Mouse (Mus musculus): ENCODE measurements around the gene Bspry. TPM values are rescaled to one million over a fixed set of nuclear protein-coding genes. Genes with fewer than 3 reads are reported as not detected.

Gene Bspry
- total and polyA plus RNA-seq, 2 experiments, result 0.09 to 0.26 TPM

GRCm38 (mm10) chr4:62503374-62503970, 23.6 kb downstream of the Bspry start, which contains the start of gene Hdhd3:
Gene Hdhd3, minus strand, starts transcription at chr4:62503467.
- peak within 1 kb of the TSS; percentile 64 for H3K9ac ChIP-seq (ENCODE audit: low read depth, low read length)
- WGBS, result 21% methylated on average over 3 of the region's 3 CpGs

GRCm38 (mm10) chr4:62505991-62506390, 26.1 kb downstream of the Bspry start:
- TF ChIP-seq CTCF (IDR thresholded peaks at IDR 0.05; ENCODE audit: low read depth, low read length), result no peak
- no peak for TF ChIP-seq POLR2A (IDR thresholded peaks at IDR 0.05; ENCODE audit: extremely low read depth, insufficient read depth, low read length)
- DNase-seq (ENCODE audit: extremely low read depth, low read depth, low spot score), result peak; percentile 90
- Histone ChIP-seq H3K9ac (ENCODE audit: low read depth, low read length) (no peak overlapping the region), H3K36me3 (ENCODE audit: control insufficient read depth, insufficient read depth, low read length) (peaks cover 19% of the 10 kb centered on the region), H3K27ac (replicated peaks; ENCODE audit: insufficient read depth, low read depth, low read length) (peak overlapping the region; percentile 37; the same call in 1 of the 2 replicates), H3K4me3 (ENCODE audit: insufficient read depth, low read depth, low read length) (no peak overlapping the region), H3K27me3 (ENCODE audit: control insufficient read depth, insufficient read depth, low read length) (no peaks in the 10 kb centered on the region), H3K79me2 (ENCODE audit: control insufficient read depth, insufficient read depth, low read length) (peaks cover under 1% of the 10 kb centered on the region; the same call in 1 of the 2 replicates), H3K4me1 (ENCODE audit: control insufficient read depth, insufficient read depth, low read length) (peaks cover 41% of the 10 kb centered on the region)
- 8% methylated on average over 3 of the region's 3 CpGs for WGBS

More at GRCm38 (mm10) chr4:62503374-62503970, 23.6 kb downstream of the Bspry start, which contains the start of gene Hdhd3:
- Histone ChIP-seq H3K4me1 (ENCODE audit: control insufficient read depth, insufficient read depth, low read length) (peaks cover 29% of the 10 kb centered on the region), H3K36me3 (ENCODE audit: control insufficient read depth, insufficient read depth, low read length) (peaks cover 6% of the 10 kb centered on the region; the same call in 1 of the 2 replicates), H3K27ac (replicated peaks; ENCODE audit: insufficient read depth, low read depth, low read length) (peak within 1 kb of the TSS; percentile 89), H3K79me2 (ENCODE audit: control insufficient read depth, insufficient read depth, low read length) (peaks cover 9% of the 10 kb centered on the region; the same call in 1 of the 2 replicates), H3K27me3 (ENCODE audit: control insufficient read depth, insufficient read depth, low read length) (no peaks in the 10 kb centered on the region), H3K4me3 (ENCODE audit: insufficient read depth, low read depth, low read length) (peak within 1 kb of the TSS; percentile 85)
- DNase-seq (ENCODE audit: extremely low read depth, low read depth, low spot score), result peak; percentile 97
- TF ChIP-seq POLR2A (IDR thresholded peaks at IDR 0.05; ENCODE audit: extremely low read depth, insufficient read depth, low read length) (no peak), CTCF (IDR thresholded peaks at IDR 0.05; ENCODE audit: low read depth, low read length) (no peak)

- peaks cover 41% of the 10 kb centered on the region for H3K4me1 ChIP-seq (ENCODE audit: control insufficient read depth, insufficient read depth, low read length)
Measured at GRCm38 (mm10) chr4:62506798-62507197, 26.9 kb downstream of the Bspry start.

GRCm38 (mm10) chr4:62508839-62509238, 29.0 kb downstream of the Bspry start:
- Histone ChIP-seq H3K9ac (ENCODE audit: low read depth, low read length) (0 out of 2 replicates have a peak overlapping the region, but pooled peaks have one; percentile 14), H3K4me3 (ENCODE audit: insufficient read depth, low read depth, low read length) (no peak overlapping the region), H3K79me2 (ENCODE audit: control insufficient read depth, insufficient read depth, low read length) (no peaks in the 10 kb centered on the region), H3K27ac (replicated peaks; ENCODE audit: insufficient read depth, low read depth, low read length) (peak overlapping the region; percentile 64), H3K27me3 (ENCODE audit: control insufficient read depth, insufficient read depth, low read length) (no peaks in the 10 kb centered on the region), H3K4me1 (ENCODE audit: control insufficient read depth, insufficient read depth, low read length) (peaks cover 32% of the 10 kb centered on the region), H3K36me3 (ENCODE audit: control insufficient read depth, insufficient read depth, low read length) (peaks cover 43% of the 10 kb centered on the region)
- 22% methylated on average over 5 of the region's 5 CpGs for WGBS
- DNase-seq (ENCODE audit: extremely low read depth, low read depth, low spot score), result peak; percentile 69
- no peak for TF ChIP-seq CTCF (IDR thresholded peaks at IDR 0.05; ENCODE audit: low read depth, low read length)
- no peak for TF ChIP-seq POLR2A (IDR thresholded peaks at IDR 0.05; ENCODE audit: extremely low read depth, insufficient read depth, low read length)

More at GRCm38 (mm10) chr4:62506798-62507197, 26.9 kb downstream of the Bspry start:
- Histone ChIP-seq H3K36me3 (ENCODE audit: control insufficient read depth, insufficient read depth, low read length) (peaks cover 24% of the 10 kb centered on the region), H3K9ac (ENCODE audit: low read depth, low read length) (no peak overlapping the region), H3K4me3 (ENCODE audit: insufficient read depth, low read depth, low read length) (no peak overlapping the region), H3K27me3 (ENCODE audit: control insufficient read depth, insufficient read depth, low read length) (no peaks in the 10 kb centered on the region), H3K79me2 (ENCODE audit: control insufficient read depth, insufficient read depth, low read length) (no peaks in the 10 kb centered on the region), H3K27ac (replicated peaks; ENCODE audit: insufficient read depth, low read depth, low read length) (peak overlapping the region; percentile 37; the same call in 1 of the 2 replicates)
- 30% methylated on average over 2 of the region's 2 CpGs for WGBS
- TF ChIP-seq CTCF (IDR thresholded peaks at IDR 0.05; ENCODE audit: low read depth, low read length) (peak; percentile 52), POLR2A (IDR thresholded peaks at IDR 0.05; ENCODE audit: extremely low read depth, insufficient read depth, low read length) (no peak)
- peak; percentile 68 for DNase-seq (ENCODE audit: extremely low read depth, low read depth, low spot score)

GRCm38 (mm10) chr4:62509946-62510345, 30.1 kb downstream of the Bspry start:
- H3K4me1 ChIP-seq (ENCODE audit: control insufficient read depth, insufficient read depth, low read length), result peaks cover 32% of the 10 kb centered on the region
- H3K4me3 ChIP-seq (ENCODE audit: insufficient read depth, low read depth, low read length), result no peak overlapping the region
- 22% methylated on average over 11 of the region's 11 CpGs for WGBS
- H3K27ac ChIP-seq (replicated peaks; ENCODE audit: insufficient read depth, low read depth, low read length), result peak overlapping the region; percentile 25
- no peak for TF ChIP-seq CTCF (IDR thresholded peaks at IDR 0.05; ENCODE audit: low read depth, low read length)
- no peak for TF ChIP-seq POLR2A (IDR thresholded peaks at IDR 0.05; ENCODE audit: extremely low read depth, insufficient read depth, low read length)
- DNase-seq (ENCODE audit: extremely low read depth, low read depth, low spot score), result peak; percentile 96
- no peak overlapping the region for H3K9ac ChIP-seq (ENCODE audit: low read depth, low read length)
- no peaks in the 10 kb centered on the region for H3K79me2 ChIP-seq (ENCODE audit: control insufficient read depth, insufficient read depth, low read length)
- H3K36me3 ChIP-seq (ENCODE audit: control insufficient read depth, insufficient read depth, low read length), result peaks cover 45% of the 10 kb centered on the region
- no peaks in the 10 kb centered on the region for H3K27me3 ChIP-seq (ENCODE audit: control insufficient read depth, insufficient read depth, low read length)

Data from liver, adult 2 months (tissue).